Mouse (Mus musculus): ENCODE measurements around the gene Itgb2.

GRCm38 (mm10) chr10:77591546-77591945, 61.5 kb downstream of the Itgb2 start:
- TF ChIP-seq CTCF (IDR thresholded peaks at IDR 0.05; ENCODE audit: low read depth) (no peak), EP300 (IDR thresholded peaks at IDR 0.05; ENCODE audit: low read depth) (no peak)
